Mouse (Mus musculus): ENCODE measurements around the gene Gm21188.
"Not testable (repeated sequence)": the region's sequence is repeated elsewhere in the genome, so short reads cannot be mapped to it uniquely, and the experiment has no call there.

DNA sequence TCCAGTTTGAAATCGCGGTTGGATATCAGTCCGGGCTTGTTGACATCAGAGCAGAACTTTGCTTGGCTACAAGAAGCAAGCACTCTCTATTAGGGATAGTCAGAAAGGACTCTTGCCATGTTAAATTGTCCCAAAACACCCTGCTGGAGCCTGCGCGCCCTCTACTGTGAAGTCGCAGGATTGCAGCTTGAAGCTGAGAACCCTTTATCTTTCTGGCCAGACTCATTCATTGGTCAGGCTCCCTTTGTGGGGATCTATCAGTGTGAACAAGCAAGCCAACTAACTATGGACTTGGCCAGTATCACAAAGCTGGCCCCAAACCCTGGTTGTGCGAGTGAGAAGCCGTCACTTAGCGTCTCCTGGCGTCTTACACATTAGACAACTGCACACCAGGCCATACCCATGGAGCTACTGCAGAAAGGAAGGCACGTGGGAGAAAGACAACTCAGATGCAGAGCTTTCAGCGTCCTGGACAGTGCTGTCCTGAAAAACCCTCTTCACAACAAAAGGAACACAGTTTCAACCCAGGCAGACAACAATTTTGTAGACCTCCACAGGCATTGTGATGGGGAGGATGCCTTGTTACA, 18.1 kb upstream of the Gm21188 start:
- TF ChIP-seq POLR2A, CTCF (IDR thresholded peaks at IDR 0.05; ENCODE audit: extremely low read depth, insufficient read depth, low read length): not testable (repeated sequence)

Measured in cortical plate, adult 2 months (tissue).